Mouse (Mus musculus) lung, adult 18-20 months (tissue): Measurements from ENCODE around the gene Tspan5.

Source experiments
- DNase-seq, 2 experiments: peaks; one replicate each; pipeline ENCODE4 v3.0.0; 2022; ENCODE audit warnings: mixed read lengths in 2 of 2

The Tspan5 gene

GRCm38 (mm10) chr3:138813139-138813810 lies 71.3 kb downstream of the Tspan5 start:
- DNase-seq, result no peak

GRCm38 (mm10) chr3:138814457-138814856 lies 72.5 kb downstream of the Tspan5 start:
- no peak for DNase-seq

- peak; percentile 26 to 32 for DNase-seq
Observed at GRCm38 (mm10) chr3:138815127-138815837, 73.3 kb downstream of the Tspan5 start.

GRCm38 (mm10) chr3:138816888-138817656 lies 75.1 kb downstream of the Tspan5 start:
- DNase-seq, result peak; percentile 26 to 36

GRCm38 (mm10) chr3:138819862-138820261 lies 77.9 kb downstream of the Tspan5 start:
- no peak for DNase-seq

- no peak for DNase-seq
Observed at GRCm38 (mm10) chr3:138820296-138820695, 78.3 kb downstream of the Tspan5 start.

GRCm38 (mm10) chr3:138821886-138822445 lies 80.0 kb downstream of the Tspan5 start:
- no peak for DNase-seq

- no peak for DNase-seq
Observed at GRCm38 (mm10) chr3:138823857-138824256, 81.9 kb downstream of the Tspan5 start.

GRCm38 (mm10) chr3:138825296-138825695 lies 83.3 kb downstream of the Tspan5 start:
- no peak for DNase-seq

GRCm38 (mm10) chr3:138826243-138826800 lies 84.3 kb downstream of the Tspan5 start:
- no peak for DNase-seq

GRCm38 (mm10) chr3:138832827-138833517 lies 91.0 kb downstream of the Tspan5 start:
- no peak for DNase-seq

- no peak for DNase-seq
Observed at GRCm38 (mm10) chr3:138834174-138834573, 92.2 kb downstream of the Tspan5 start.

- no peak for DNase-seq
Observed at GRCm38 (mm10) chr3:138836937-138837336, 94.9 kb downstream of the Tspan5 start.

- no peak for DNase-seq
Observed at GRCm38 (mm10) chr3:138837651-138838050, 95.7 kb downstream of the Tspan5 start.

GRCm38 (mm10) chr3:138839656-138840055 lies 97.7 kb downstream of the Tspan5 start:
- no peak for DNase-seq

GRCm38 (mm10) chr3:138841288-138841687 lies 99.3 kb downstream of the Tspan5 start:
- no peak for DNase-seq

GRCm38 (mm10) chr3:138843180-138843579 lies 101.2 kb downstream of the Tspan5 start:
- peak; percentile 37 to 51 for DNase-seq

- DNase-seq, result no peak
Observed at GRCm38 (mm10) chr3:138843641-138844040, 101.6 kb downstream of the Tspan5 start.

GRCm38 (mm10) chr3:138845820-138846219 lies 103.8 kb downstream of the Tspan5 start:
- no peak for DNase-seq

GRCm38 (mm10) chr3:138847809-138848208 lies 105.8 kb downstream of the Tspan5 start:
- DNase-seq, result no peak

- DNase-seq, result no peak
Observed at GRCm38 (mm10) chr3:138849755-138850301, 107.8 kb downstream of the Tspan5 start.

- DNase-seq, result no peak
Observed at GRCm38 (mm10) chr3:138851876-138852275, 109.9 kb downstream of the Tspan5 start.
